Mouse (Mus musculus) neural tube, embryonic 10.5 days (tissue): ENCODE measurements around the gene Rer1.

Source experiments
- DNase-seq: peaks from one replicate; pipeline ENCODE4 v3.0.0-alpha.2; 2017; ENCODE audit warnings: low spot score; ENCODE audit errors: extremely low spot score

Gene Rer1

DNA sequence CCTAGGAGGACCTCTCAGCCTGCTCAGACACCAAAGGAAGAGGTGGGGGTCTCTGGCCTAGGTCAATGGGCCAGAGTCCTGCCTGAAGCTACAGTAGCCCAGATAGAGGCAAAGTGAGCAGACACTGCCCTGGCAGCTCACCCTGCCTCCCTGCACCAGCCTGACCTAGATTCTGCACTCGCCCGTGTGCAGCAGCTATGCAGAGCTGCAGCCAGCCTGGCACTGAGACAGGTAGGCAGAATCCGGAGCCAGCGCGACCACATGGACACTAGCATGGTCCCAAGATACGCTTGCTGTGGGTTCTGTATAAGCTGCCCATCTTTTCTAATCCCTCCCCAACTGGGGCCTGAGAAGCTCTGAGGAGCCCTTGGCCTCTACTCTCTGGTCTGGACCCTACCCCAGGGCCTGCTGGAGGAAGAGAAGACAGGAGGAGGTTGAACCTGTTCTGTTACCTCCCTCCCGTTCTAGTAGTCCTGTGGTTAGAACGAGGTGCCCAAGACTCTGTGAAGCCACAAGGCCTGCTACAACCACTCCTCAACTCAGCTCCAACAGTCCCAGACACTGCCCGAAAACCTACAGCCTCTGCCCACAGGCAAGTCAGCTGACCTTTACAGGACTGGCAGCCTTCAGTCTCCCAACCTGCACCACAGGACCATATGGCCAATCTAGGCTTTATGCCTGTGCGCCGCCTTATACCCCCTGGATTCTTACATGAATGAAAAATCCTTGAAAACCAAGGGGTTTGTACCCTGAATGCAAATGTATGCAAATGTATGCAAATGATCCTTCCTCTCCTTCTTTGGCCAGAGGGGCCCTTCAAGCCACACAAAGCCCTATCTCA lies 61.8 kb downstream of the Rer1 start:
- DNase-seq: no peak
